Mouse (Mus musculus): Measurements from ENCODE around the gene Hist1h2ap.
"Not testable (repeated sequence)": the region's sequence is repeated elsewhere in the genome, so short reads cannot be mapped to it uniquely, and the experiment has no call there.

The Hist1h2ap gene

DNA sequence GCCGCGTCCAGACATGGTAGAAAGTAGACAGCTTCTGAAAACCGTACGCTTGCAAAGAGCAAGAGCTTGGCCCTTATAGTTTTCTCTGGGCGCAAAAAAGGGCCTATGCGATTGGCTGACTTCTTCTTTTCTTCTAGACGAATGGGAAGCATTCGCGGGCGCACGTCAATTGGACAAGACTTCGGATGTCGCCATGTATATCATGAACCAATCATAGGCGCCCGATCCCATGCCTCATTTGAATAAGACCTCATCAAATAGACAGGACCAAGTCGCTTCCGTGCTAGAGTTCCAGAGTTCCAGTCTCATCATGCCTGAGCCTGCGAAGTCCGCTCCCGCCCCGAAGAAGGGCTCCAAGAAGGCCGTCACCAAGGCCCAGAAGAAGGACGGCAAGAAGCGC is at the start of gene Hist1h2ap, which contains the start of gene Hist1h2br:
Hist1h2ap (minus strand) TSS at position 47 of the 400 bp plus-strand sequence.
Hist1h2br (plus strand) TSS at position 283 of the 400 bp plus-strand sequence.
- DNase-seq (ENCODE audit: low read depth, low spot score), result not testable (repeated sequence)

DNA sequence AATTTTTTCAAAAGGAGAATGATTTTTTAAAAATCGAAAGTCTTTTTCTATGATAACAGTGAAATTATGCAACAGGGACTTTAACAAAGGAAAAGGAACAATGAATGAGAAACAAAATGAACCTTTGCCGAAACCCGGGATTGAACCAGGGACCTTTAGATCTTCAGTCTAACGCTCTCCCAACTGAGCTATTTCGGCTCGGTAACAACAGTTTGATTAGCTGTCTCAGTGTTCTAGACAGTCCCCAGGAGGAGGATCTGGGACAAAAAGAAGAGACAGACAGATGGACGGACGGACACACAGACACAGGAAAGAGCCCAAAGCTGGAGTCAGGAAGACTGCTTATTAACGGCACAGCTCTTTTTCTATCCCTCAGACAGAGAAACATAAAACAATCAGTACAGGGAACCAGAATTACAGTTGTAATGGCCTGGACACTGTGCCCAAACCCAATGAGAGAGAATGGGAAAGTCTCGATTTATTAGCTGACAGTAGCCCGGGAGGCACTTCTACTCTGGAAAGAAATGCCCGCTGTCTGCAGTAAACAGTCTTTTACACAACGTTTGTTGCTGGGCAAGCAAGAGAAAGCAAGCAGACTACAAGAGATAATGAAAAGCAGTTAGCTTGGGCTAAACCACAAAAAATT is 49.6 kb upstream of the Hist1h2ap start:
- peak; percentile 10 for DNase-seq (ENCODE audit: low read depth, low spot score)

DNA sequence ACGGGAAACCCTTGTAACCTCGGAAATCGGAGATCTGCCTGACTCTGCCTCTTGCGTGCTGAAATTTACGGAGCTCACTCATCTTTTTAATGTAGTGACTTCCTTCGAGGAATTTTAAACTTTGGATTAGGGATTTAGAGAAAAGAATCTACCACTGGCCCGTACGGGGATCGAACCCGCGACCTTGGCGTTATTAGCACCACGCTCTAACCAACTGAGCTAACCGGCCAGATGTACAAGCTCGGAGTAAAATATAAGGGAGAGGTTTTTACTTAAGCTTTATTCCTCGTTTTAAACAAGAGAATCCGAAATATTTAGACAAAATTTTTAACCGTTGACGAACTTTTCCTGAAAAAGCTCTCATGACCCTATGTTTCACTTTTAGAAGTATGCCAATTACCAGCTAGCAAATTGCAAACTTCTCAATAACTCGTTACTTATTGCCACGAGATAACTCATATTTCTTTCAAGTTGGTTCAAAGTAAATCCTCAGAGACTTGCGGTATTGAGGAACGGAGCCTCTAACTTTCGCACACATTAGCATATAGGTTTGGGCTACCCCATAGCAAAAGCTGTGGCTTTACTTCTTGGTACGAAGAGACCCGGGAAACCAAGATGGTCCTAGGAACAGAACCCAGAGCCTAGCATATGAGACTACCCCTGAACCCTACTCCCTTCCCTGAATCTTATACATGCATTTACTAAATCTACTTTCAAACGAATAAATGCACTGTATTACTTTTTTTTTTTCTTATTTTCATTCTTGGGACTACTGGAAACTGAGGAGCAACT is 48.8 kb upstream of the Hist1h2ap start:
- no peak for DNase-seq (ENCODE audit: low read depth, low spot score)

DNA sequence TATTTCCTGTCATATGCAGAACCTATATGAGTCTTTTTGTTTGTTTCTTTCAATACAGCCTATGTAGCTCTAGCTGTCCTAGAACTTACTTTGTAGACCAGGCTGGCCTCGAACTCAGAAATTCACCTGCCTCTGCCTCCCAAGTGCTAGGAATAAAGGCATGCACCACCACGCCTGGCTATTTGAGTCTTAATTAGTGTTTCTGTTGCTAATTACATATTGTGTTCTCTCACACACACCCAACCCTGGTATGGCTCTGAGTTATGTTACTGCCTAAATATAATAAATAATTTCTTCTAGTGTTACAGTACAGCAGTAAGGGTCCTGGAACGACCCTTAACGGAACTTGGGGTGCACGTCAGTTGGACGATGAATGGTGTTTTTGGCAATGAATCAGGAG is 47.4 kb upstream of the Hist1h2ap start:
- no peak for DNase-seq (ENCODE audit: low read depth, low spot score)

DNA sequence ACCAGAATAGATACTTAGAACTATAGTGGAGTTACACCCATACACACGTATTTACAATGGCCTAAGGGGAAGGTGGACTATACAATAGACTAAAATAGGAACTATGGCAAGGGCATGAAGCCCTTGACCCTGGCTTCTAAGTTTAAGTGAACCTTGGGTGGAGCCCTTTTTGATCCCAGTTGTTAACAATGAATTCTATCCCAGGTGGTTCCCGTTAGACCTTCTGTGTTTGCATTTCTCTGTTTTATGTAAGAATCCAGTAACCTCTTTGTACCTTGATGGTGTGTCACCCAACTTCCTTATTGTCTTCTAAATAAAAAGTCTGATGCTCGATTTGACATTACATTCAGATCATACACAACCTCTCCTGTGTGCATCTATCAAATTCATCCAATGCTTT is 32.2 kb upstream of the Hist1h2ap start:
- not testable (repeated sequence) for DNase-seq (ENCODE audit: low read depth, low spot score)

DNA sequence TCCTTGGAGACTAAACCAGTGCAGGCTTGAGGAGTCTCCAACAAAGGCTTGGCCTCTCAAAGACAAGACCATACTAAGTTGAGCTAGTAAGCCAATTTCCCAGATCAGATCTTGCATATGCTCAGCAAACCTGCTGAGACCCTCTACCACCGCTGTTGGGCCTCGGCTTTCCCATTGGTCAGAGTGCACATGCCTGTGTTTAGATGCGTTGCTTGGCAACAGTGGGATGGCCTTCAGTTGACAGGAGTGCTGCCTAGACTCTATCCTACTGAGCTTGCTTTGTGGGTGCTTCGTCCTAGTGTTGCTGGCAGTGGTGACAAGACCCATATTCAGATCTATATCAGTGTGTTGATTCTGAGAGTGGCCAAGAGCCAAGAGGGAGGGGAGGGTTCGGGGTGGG is 28.3 kb upstream of the Hist1h2ap start:
- DNase-seq (ENCODE audit: low read depth, low spot score), result no peak

DNA sequence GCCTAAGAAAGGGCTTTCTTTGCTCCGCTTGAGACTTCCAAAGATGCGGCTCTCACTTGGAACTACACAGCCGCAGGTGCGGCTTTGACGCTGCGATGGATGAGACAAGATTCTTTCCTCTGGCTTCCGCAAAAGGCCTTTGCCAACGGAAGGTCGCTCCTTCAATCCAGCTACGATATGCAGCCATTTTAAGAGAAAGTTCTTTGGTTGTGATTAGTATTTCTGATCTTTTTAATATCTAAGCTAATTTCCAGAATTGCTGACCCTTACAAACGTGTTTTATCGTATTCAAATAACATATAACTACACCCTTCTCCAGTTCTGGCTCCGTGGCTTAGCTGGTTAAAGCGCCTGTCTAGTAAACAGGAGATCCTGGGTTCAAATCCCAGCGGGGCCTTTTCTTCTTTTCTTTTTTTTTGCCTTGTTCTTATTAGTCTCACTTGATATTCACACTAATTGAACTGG is 22.4 kb upstream of the Hist1h2ap start:
- DNase-seq (ENCODE audit: low read depth, low spot score), result peak; percentile 20

DNA sequence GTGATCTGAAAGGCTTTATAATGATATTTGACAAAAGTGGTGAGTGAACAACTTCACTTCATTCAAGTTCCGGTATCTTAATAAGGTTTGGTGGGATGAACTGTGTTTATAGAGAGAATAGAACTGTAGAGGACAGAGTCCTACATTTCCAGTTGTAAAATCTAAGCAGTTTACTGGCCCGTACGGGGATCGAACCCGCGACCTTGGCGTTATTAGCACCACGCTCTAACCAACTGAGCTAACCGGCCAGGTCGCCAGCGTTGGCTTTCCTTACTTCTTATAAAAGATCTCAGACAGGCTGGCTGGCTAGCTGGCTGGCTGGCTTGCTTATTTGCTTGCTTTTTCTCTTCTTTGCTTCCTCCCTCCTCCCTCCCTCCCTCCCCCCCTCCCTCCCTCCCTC is 21.8 kb upstream of the Hist1h2ap start:
- peak; percentile 39 for DNase-seq (ENCODE audit: low read depth, low spot score)

DNA sequence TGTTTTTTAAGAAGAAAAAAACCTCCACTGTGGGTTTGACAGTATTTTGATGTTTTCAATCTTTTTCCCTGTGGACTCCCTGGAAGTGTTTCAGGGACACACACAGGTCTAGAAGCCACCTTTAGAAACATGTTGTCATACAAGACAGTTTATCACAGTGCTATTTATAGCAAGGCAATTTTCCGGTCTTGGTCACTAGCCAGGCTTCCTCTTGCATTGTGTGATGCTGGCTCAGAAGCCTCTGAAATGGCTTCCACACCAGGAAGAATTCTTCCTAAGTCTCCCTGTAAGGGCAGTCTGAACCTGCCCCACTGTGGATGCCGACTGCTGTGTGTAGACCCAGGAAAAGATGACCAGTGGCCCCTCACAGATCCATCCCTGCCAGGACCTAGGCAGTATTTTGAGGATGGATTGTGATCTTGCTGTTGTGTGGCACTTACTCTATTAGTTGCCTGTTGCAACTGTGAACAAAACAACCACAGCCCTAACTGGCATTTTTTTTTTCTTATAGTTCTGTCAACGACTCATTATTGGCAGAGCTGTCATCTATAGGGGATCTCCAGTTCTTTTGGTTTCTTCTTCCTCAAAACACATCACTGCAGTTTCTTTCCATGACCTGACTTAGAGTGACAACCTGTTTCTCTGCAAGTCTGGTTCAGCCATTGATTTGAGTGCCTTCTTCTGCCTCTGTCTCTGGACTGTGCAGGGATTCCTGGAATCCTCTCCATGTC is 19.1 kb upstream of the Hist1h2ap start:
- DNase-seq (ENCODE audit: low read depth, low spot score), result peak; percentile 23

DNA sequence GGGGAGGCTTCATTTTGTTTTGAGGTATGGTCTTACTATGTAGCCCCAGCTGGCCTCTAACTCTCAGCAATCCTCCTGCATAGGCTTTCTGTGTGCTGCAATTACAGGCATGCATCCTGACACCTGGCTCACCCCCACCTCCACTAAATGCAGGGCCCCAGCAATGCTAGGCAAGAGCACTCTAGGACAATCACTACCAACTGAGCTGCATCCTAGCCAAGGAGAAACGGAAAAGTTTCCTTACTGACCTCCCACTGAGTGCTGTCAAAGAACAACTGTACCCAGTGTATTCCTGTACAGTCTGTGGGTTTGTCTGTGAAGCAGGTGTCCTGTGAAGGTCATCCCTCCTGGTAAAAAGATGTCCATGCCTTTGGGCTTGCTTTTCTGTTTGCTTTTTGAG is 17.4 kb upstream of the Hist1h2ap start:
- not testable (repeated sequence) for DNase-seq (ENCODE audit: low read depth, low spot score)

DNA sequence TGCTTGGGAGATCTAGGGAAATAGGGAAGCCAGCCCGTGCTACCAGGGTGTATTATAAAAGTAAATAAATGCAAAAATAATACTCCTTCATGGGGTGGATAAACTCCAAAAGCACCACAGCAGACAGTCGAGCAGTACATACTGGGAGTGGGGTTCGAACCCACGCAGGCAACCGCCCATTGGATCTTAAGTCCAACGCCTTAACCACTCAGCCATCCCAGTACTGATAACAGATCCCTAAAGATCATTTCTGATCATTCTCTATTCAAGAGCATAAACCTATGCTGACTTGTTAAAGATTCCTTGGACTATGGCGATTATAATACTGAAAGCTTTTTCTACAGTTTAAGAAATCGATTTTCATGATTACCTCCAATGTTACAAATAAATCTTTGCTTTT is 14.6 kb upstream of the Hist1h2ap start:
- DNase-seq (ENCODE audit: low read depth, low spot score), result no peak

DNA sequence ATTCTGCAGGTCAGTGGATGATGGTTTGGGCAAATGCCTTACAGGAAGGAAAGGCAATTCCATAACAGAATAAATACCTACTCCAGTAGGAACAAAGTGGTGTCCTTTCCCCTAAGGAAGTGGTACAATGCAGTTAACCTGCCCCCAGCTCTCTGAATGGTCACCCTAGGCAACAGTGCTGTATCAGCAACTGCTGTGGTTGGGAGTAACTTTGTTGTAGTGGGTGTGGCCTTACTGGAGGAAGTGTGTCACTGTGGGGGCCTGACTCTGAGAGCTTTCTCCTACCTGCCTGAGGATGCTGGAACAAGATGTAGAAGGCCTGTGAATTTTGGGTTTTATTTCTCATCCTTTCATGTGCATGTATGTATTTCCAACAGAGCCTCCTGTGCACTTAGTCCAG is 13.0 kb upstream of the Hist1h2ap start:
- not testable (repeated sequence) for DNase-seq (ENCODE audit: low read depth, low spot score)

DNA sequence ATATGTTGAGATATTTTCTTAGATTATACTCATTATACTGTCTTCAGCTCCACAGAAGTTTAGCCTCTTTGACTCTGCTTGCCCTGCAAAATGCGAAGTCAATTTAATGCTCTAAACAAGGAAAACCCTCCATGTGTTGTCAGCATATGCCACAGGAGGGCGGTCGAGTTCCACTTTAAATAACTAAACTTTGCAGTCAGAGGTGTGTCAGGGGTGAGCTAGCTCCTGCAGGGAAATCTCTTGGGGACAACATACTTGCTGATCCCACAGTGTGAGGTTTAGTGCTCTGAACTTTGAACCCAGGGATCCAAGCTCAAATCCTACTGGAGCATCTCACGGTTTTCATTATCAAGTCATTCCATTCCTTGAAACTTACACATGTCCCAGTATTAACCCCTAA is 7.2 kb upstream of the Hist1h2ap start:
- not testable (repeated sequence) for DNase-seq (ENCODE audit: low read depth, low spot score)

DNA sequence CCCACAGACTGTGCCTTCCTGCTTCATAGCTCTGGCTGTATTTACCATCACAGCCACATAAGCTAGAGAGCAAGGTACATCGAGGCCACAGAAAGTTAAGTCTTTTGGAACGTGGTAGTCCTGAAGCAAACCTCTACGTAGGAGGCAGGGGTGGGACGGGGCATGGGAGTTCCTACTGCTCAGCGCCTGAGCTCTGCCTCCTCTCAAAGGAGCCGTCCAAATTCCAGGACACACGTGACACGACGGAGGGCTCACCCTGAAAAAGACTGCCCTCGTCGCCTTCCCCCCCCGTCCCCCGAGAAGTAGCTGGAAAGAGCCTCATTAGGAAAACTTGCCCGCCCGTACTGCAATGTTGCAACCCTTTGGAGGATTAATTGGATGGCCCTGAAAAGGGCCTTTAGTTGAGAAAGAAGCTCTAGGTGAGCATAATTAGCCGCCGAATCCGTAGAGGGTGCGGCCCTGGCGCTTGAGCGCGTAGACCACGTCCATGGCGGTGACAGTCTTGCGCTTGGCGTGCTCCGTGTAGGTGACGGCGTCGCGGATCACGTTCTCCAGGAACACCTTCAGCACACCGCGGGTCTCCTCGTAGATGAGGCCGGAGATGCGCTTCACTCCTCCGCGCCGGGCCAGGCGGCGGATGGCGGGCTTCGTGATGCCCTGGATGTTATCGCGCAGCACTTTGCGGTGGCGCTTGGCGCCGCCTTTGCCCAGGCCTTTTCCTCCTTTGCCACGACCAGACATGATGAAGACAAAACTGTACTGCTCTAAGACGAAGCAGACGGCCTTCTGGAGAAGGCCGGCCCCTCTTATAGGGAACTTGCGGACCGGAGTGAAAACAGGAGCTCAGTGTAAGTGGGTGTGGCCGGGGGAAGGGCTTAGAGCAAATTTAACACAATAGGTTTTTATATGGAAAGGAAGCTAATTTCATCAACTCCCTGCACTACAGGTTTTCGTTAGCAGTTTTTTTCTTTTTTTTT is 1.6 kb downstream of the Hist1h2ap start, which contains the start of gene Hist1h4n:
Hist1h4n (minus strand) TSS at position 779 of the 977 bp plus-strand sequence.
- not testable (repeated sequence) for DNase-seq (ENCODE audit: low read depth, low spot score)

DNA sequence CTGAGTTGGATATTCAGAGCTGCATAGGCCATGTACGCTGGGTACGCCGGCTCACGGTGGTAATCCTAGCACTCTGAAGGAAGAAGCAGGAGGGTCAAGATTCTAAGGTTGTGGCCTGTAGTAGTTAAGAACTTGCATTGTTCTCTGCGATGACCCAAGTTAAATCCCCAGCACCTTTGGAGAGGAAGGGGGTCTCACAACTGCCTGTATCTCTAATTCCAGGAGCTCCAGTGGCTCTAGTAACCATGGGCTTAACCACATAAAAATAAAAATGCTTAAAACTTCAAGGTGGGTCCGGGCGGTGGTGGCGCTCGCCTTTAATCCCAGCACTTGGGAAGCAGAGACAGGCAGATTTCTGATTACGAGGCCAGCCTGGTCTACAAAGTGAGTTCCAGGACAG is 3.0 kb downstream of the Hist1h2ap start:
- DNase-seq (ENCODE audit: low read depth, low spot score), result no peak

DNA sequence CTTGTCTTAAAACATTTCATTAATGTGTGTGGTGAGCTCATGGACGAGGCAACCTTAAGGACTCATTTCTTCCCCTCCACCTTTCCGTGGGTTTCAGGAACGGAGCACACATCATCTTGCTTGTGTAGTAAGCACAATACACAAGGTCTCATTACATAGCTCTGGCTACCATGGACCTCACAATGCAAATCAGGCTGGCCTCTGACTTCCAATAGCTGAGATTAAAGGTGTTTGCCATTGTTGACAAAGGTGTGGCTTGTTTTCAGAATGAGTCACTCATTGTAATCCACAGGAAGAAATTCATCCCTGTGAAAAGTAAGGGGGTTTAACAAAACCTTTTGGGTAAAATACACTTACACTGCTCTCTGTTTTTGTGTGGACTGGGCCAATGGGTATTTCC is 4.8 kb downstream of the Hist1h2ap start:
- DNase-seq (ENCODE audit: low read depth, low spot score), result no peak

DNA sequence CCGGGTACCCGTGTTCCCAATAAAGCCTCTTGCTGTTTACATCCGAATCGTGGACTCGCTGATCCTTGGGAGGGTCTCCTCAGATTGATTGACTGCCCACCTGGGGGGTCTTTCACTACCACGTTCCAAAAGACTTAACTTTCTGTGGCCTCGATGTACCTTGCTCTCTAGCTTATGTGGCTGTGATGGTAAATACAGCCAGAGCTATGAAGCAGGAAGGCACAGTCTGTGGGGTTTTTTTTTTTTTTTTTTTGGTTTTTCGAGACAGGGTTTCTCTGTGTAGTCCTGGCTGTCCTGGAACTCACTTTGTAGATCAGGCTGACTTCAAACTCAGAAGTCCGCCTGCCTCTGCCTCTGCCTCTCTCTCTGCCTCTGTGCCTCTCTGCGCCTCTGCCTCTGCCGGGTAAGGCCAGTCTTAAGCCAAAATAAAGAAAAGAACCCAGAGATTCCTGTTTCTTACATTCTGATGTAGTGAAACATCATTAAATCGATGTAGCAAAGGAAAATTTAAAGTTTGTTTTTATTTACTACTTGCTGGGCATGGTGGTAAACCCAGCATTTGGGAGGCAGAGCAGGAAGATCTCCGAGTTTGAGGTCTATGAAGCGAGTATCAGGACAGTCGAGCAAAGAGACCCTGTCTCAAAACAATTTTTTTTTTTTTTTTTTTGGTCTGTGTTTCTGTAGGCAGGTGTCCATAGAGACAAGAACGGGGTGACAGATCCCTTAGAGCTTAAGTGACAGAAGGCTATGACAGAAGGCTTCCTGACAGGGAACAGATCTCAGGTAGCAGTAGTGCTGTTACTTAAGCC is 13.0 kb downstream of the Hist1h2ap start:
- DNase-seq (ENCODE audit: low read depth, low spot score), result not testable (repeated sequence)

DNA sequence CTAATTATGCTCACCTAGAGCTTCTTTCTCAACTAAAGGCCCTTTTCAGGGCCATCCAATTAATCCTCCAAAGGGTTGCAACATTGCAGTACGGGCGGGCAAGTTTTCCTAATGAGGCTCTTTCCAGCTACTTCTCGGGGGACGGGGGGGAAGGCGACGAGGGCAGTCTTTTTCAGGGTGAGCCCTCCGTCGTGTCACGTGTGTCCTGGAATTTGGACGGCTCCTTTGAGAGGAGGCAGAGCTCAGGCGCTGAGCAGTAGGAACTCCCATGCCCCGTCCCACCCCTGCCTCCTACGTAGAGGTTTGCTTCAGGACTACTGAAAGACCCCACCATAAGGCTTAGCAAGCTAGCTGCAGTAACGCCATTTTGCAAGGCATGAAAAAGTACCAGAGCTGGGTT is 21.2 kb downstream of the Hist1h2ap start:
- DNase-seq (ENCODE audit: low read depth, low spot score), result not testable (repeated sequence)

DNA sequence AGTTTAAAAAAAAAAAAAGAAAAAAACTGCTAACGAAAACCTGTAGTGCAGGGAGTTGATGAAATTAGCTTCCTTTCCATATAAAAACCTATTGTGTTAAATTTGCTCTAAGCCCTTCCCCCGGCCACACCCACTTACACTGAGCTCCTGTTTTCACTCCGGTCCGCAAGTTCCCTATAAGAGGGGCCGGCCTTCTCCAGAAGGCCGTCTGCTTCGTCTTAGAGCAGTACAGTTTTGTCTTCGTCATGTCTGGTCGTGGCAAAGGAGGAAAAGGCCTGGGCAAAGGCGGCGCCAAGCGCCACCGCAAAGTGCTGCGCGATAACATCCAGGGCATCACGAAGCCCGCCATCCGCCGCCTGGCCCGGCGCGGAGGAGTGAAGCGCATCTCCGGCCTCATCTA is 21.8 kb downstream of the Hist1h2ap start, which contains the start of gene Hist1h4m:
Hist1h4m (plus strand) TSS at position 208 of the 400 bp plus-strand sequence.
- not testable (repeated sequence) for DNase-seq (ENCODE audit: low read depth, low spot score)

DNA sequence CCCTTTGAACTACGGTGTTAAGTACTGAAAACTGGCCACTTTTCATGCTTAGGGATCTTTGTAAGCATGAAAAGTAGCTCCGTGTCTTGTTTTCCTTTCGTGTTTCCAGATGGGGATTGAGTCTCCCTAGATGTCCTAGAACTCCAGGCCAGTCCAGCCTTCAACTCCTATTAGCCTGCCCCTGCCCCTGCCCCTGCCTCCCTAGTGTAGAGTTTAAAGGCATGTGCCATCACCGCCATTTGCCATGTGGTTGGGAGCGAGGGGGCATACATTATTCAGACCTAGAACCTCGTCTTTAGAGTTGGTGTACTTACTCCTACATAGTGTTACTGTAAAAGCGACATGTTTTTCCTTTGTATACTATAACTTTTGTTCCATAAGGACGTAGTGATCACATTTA is 22.2 kb downstream of the Hist1h2ap start:
- DNase-seq (ENCODE audit: low read depth, low spot score), result not testable (repeated sequence)

Measured in skeletal muscle tissue, adult 2 months (tissue).